Mouse (Mus musculus) embryonic fibroblast, embryonic 13.5 days (primary cell): ENCODE data around the gene 2610301B20Rik.

Experiments
- CTCF ChIP-seq: IDR thresholded peaks from 2 replicates; pipeline ENCODE4 v1.5.1; 2011; ENCODE audit warnings: mild to moderate bottlenecking, control low read depth, low read length, moderate library complexity, borderline replicate concordance; ENCODE audit not compliant: insufficient read depth
- POLR2A ChIP-seq: IDR thresholded peaks from 2 replicates; pipeline ENCODE4 v1.6.1; 2011; ENCODE audit warnings: low read depth, mild to moderate bottlenecking, control low read depth, low read length, moderate library complexity

DNA sequence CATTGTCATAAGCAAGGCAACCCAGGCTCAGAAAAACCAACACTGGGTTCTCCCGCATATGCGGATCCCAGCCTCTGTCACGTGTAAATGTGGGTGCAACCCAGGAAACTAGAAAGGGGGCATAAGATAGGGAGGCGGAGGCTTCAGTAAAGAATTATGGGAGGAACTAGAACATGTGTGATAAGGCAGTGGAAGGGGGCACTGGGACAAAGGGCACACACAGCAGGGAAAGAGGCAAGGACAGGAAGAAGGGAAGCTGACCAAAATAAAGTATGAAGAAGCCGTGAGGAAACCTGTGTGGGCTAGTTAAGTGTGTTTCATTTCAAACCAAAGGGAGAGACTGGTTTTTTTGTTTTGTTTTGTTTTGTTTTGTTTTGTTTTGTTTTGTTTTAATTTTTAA is 23.3 kb upstream of the 2610301B20Rik start:
- no peak for TF ChIP-seq CTCF
- TF ChIP-seq POLR2A, result no peak
